Mouse (Mus musculus) kidney, postnatal 36 days (tissue): ENCODE results near the gene Cntnap2.
A peak's percentile ranks its signal among the peaks of the same experiment; 100 is the strongest.

Experiments
- DNase-seq, 2 experiments: peaks; one replicate each; pipeline ENCODE4 v3.0.0; 2021 to 2022; ENCODE audit warnings: mixed read lengths in 2 of 2

The Cntnap2 gene

GRCm38 (mm10) chr6:46716576-46716975, 1657.4 kb downstream of the Cntnap2 start:
- DNase-seq, result no peak

- DNase-seq, result no peak
These were observed 1674.6 kb downstream of the Cntnap2 start for GRCm38 (mm10) chr6:46733794-46734193.

- no peak for DNase-seq
These were observed 1689.3 kb downstream of the Cntnap2 start for GRCm38 (mm10) chr6:46748448-46748847.

- no peak for DNase-seq
These were observed 1704.3 kb downstream of the Cntnap2 start for GRCm38 (mm10) chr6:46763481-46763880.

GRCm38 (mm10) chr6:46774529-46774928, 1715.4 kb downstream of the Cntnap2 start:
- no peak for DNase-seq

GRCm38 (mm10) chr6:46802264-46803110, 1743.3 kb downstream of the Cntnap2 start:
- DNase-seq, result no peak

- DNase-seq, result no peak
These were observed 1797.5 kb downstream of the Cntnap2 start for GRCm38 (mm10) chr6:46856635-46857034.

- DNase-seq, result no peak
These were observed 1801.9 kb downstream of the Cntnap2 start for GRCm38 (mm10) chr6:46861076-46861475.

GRCm38 (mm10) chr6:46866317-46866716, 1807.2 kb downstream of the Cntnap2 start:
- DNase-seq, result no peak

GRCm38 (mm10) chr6:46886230-46886629, 1827.1 kb downstream of the Cntnap2 start:
- no peak for DNase-seq

- DNase-seq, result no peak
These were observed 1850.0 kb downstream of the Cntnap2 start for GRCm38 (mm10) chr6:46909167-46909566.

- peak in 1 of 2 experiments; percentile 12 for DNase-seq
These were observed 1859.6 kb downstream of the Cntnap2 start for GRCm38 (mm10) chr6:46918701-46919274.

- DNase-seq, result no peak
These were observed 1860.8 kb downstream of the Cntnap2 start for GRCm38 (mm10) chr6:46919973-46920372.

- no peak for DNase-seq
These were observed 1865.6 kb downstream of the Cntnap2 start for GRCm38 (mm10) chr6:46924709-46925108.

- DNase-seq, result no peak
These were observed 1886.5 kb downstream of the Cntnap2 start for GRCm38 (mm10) chr6:46945703-46946102.

GRCm38 (mm10) chr6:46961022-46961686, 1902.0 kb downstream of the Cntnap2 start:
- DNase-seq, result peak; percentile 44 to 82

GRCm38 (mm10) chr6:46963261-46963660, 1904.1 kb downstream of the Cntnap2 start:
- no peak for DNase-seq

GRCm38 (mm10) chr6:46963693-46964092, 1904.5 kb downstream of the Cntnap2 start:
- DNase-seq, result no peak

GRCm38 (mm10) chr6:46972640-46973039, 1913.5 kb downstream of the Cntnap2 start:
- no peak for DNase-seq

- no peak for DNase-seq
These were observed 1936.9 kb downstream of the Cntnap2 start for GRCm38 (mm10) chr6:46996010-46996602.

- DNase-seq, result no peak
These were observed 1945.3 kb downstream of the Cntnap2 start for GRCm38 (mm10) chr6:47004430-47004829.

- no peak for DNase-seq
These were observed 1953.8 kb downstream of the Cntnap2 start for GRCm38 (mm10) chr6:47012933-47013332.

- DNase-seq, result peak; percentile 69 to 82
These were observed 1954.4 kb downstream of the Cntnap2 start for GRCm38 (mm10) chr6:47013535-47013934.
